Mouse (Mus musculus): Measurements from ENCODE around the gene Mpp3.

Gene Mpp3

DNA sequence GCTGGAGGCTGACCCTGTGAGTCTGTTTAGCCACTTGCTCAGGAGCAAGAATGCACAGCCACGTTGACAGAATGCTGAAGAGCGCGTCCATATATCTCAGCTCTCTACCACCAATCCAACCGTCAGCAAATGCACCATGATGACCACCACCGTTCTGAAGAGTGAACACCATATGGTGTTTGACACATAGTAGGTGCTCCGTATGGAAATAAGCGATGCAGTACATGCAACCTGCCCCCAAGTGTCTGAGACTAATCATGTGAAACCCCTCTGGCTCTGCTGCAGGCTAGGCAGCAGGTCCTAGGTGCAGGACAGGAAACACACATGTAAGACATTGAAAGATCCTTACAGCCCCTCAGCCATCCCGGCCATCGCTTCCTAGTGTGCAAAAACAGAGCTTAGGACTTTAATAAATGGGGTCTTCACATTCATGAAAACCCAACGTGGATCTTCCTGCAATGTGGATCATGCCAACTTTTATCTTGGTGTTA is 44.8 kb downstream of the Mpp3 start:
- no peak for ATAC-seq (ENCODE audit: insufficient number of reproducible peaks, low FRiP score, low TSS enrichment)

DNA sequence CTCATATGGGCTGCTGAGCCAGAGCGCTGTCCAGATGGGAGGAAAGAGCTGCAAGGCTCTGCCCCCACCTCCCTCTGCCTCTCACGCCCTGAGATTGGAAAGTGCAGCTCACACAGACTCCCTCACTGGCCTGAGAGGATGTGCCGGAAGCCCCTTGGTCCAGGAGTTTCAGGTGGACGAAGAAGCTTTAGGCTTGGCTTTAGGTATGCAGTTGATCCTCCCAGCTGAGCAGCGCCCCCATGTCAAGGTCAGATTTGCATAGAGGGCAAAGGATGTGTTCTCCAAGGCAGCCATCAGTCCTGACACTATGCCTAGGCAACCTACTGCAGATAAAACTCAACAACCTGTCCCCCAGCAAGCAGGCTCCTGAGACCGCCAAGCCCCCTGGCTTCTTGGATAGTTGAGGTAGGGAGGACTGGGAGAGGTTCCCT is 45.3 kb downstream of the Mpp3 start:
- no peak for ATAC-seq (ENCODE audit: insufficient number of reproducible peaks, low FRiP score, low TSS enrichment)

DNA sequence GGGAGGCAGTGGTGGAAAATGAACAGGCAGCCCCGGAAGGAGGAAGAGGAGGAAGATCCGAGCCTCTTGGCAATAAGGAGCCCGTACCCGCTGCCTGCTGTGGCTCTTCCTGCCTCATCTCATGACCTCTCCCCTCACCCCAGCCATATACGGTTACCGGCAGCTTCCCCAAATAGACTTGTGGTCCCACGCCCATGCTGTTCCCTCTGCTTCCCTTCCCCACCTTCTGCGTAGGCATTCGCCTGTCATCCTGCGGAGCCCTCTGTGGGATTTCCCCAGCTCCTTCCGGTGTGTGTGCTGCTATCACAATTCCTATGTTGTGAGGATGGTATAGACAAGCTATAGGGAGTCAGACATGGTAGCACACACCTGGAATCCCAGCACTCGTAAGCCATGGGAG is 46.4 kb downstream of the Mpp3 start:
- no peak for ATAC-seq (ENCODE audit: insufficient number of reproducible peaks, low FRiP score, low TSS enrichment)

DNA sequence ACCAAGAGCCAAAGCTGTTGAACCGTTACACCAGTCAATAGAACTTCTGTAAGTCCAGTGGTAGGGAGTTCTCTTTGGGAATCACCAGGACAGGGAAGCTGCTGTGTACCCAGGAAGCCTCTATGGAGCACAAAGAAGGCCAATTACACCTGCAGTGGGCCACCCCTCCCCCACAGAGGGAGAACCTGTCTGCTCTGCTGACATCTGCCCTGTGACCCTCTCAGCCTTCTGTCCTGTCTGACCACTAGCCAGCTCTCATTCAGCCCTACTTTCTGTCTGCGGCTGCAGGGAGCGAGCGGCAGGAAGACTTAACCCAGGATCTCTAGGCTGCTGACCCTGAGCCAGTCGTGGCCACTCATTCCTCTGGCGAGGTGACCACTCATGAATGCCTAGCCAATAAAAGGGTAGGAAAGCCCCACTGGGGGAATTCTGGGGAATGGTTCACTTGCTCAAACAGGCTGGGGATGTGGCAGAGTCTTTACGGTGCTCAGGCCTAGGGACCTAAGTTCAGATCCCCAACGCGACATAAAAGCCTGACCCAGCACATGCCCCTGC is 47.6 kb downstream of the Mpp3 start:
- no peak for ATAC-seq (ENCODE audit: insufficient number of reproducible peaks, low FRiP score, low TSS enrichment)

DNA sequence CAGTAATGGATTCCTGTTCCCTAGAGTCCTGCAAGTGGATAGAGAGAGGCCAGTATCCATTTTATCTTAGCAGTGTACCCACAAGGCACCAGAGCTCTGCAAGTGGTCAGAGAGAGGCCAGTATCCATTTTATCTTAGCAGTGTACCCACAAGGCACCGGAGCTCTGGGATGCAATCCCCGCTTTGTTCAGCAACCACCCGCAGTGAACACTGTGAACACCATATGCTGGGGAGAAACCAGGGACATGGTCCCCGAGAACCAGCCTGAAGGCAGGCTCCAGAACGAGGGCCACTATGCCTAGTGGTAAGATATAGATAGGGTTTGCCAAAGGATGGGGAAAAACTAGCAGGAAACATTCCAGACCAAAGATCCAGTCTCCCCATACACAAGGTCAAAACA is 49.1 kb downstream of the Mpp3 start:
- no peak for ATAC-seq (ENCODE audit: insufficient number of reproducible peaks, low FRiP score, low TSS enrichment)

DNA sequence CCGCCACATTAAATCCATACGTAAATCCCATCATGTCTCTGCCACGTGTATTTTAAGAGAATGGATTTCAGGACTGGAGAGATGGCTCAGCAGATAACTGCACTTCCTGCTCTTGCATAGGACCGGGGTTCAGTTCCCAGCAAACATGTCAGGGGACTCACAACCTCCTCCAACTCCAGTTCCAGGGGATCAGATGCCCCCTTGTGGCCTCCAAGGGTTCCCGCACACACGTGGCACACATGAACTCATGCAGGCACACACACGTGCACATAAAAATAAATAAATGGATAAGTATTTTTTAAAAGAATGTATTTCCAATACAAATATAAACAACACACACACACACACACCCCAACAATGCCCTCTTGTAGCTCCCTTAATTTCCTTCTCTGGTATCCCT is 51.3 kb downstream of the Mpp3 start:
- no peak for ATAC-seq (ENCODE audit: insufficient number of reproducible peaks, low FRiP score, low TSS enrichment)

DNA sequence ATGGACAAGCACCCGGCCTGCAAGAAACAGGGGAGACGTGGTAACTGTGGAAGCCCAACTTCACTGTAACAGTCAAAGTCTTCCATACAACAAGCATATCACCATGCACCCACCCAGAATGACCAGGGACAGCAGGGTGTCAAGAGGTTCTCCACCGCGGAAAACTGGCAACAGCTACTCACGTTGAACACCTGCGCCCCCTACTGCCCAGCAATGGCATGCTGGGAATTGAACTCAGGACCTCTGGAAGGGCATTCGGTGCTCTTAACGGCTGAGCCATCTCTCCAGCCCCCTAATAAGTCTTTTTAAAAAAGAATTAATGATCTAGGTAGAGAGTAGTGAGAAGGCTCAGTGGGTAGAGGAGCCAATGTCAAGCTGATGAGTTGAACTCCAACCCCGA is 53.3 kb downstream of the Mpp3 start:
- no peak for ATAC-seq (ENCODE audit: insufficient number of reproducible peaks, low FRiP score, low TSS enrichment)

DNA sequence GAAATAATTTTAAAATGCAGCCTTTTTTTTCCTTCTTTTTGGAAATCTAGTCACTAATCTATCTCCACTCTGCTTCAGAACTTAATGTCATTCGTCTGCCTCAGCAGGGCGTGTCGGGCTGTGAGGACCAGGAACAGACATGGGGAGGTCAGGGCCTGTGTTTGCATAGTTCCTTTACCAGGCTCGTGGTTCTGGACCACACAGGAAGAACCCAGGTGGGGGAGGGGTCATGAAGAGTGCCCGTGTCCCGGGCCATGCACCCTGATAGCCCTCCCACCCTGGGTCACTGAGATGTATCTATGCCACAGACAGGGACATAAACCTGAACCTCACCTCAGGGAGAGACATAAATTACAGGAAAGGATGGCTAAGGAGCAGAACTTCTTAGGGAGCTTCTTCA is 54.1 kb downstream of the Mpp3 start:
- no peak for ATAC-seq (ENCODE audit: insufficient number of reproducible peaks, low FRiP score, low TSS enrichment)

DNA sequence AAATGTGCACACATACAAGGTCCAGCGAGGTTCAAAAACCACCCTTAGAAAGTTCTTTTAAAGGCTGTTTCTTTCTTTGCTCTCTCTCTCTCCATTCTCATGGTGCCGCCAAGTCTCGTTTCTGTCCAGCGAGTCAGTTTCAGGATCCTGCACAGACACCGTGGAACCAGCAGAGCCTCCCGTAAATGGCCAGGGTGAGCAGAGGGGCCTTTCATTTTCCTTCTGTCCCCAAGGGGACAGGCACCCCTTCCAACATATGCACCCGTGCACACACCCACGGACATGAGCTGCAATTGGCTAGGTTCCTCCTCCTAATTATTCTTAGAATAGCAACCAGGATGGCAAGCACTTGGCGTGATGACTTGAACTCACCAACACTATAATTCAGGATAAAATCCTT is 54.8 kb downstream of the Mpp3 start:
- ATAC-seq (ENCODE audit: insufficient number of reproducible peaks, low FRiP score, low TSS enrichment): no peak

DNA sequence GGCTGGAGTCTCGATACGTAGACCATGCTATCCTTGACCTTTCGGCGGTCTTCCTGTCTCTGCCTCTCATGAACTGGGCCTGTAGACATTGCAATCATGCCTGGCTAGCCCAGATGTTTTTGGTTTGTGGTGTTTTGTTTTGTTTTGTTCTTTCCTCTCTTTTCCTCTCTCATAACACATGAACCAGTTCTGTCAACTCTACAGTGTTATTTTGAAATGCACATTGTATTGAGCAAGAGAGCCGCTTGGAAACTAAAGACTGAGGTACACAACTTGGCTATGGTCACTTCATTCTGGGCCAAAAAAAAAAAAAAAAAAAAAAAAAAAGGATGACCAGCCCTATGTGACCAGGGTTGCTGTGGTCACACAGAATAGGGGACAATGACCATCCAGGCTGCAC is 55.6 kb downstream of the Mpp3 start:
- ATAC-seq (ENCODE audit: insufficient number of reproducible peaks, low FRiP score, low TSS enrichment): no peak

DNA sequence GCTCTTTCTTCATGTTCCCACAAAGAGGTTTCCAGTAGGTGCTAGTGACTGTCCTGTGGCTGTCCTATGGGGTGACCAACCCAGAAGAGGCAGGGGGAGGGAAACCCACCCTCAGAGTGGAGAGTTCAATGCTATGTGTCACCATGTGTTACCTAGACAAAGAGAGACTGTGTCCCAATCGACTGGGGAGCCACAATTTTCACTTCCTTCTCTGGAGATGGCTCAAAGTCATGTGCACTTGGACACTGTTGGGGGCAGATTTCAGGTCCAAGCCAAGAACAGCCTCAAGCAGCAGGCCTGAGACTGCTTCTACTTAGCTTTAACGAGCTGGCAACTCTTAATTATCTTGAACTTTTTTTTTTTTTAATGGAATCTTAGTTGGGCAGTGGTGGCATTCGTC is 56.2 kb downstream of the Mpp3 start:
- no peak for ATAC-seq (ENCODE audit: insufficient number of reproducible peaks, low FRiP score, low TSS enrichment)

DNA sequence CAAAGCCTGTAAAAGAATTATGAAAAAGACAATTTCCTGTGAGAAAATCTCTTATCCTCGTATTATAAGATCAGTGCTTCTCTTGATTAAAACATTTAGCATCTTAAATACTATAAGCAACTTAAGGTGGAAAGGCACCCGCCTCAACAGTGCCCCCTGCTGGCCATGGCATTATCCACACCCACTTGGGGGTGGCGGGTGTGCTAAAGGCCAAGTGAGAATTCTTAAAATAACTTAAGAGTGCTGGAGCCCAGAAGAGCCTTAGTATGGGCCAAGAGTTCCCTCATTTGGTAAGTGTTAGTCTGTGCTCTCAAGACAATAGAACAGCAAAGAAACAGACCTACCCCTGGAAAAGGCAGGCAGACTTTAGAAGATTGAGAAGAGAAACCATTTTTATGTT is 56.9 kb downstream of the Mpp3 start:
- ATAC-seq (ENCODE audit: insufficient number of reproducible peaks, low FRiP score, low TSS enrichment): no peak

DNA sequence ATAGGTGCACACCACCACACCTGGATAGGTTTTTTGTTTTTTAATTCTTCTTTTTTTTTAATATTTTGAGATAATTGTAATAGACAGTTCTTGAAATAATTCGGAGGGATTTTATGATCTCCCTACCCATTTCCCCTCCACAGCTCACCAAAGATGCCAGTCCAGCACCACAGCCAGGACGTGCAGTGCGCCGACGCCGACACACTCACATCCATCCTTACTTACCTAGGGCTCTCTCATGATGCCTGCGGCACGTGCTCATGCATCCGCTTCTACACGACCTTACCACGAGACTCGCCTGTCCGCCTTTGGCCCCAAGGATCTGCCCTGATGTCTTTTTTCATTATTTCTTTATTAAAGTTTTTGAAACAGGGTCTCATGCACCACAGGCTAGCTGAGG is 58.4 kb downstream of the Mpp3 start:
- no peak for ATAC-seq (ENCODE audit: insufficient number of reproducible peaks, low FRiP score, low TSS enrichment)

DNA sequence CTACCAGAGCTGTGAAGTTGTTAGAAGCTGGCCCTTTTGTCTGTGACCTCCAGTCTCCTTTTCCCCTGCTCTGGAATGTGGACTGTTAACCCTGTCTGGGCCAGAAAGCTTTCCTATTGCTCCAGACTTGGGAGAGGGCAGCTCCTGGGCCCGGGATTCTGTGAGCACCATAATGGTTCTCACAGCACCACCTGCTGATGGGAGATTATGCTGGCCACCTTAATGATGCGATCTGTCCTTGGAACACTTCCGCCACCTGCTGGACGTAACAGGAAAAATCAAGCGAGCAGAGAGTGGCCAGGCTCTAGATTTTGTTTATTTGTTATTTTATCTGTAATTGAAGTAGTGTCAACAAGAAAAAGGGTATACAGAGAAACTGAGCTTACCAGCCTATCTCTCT is 59.5 kb downstream of the Mpp3 start:
- ATAC-seq (ENCODE audit: insufficient number of reproducible peaks, low FRiP score, low TSS enrichment): peak; percentile 80; the same call in 1 of the 2 replicates

DNA sequence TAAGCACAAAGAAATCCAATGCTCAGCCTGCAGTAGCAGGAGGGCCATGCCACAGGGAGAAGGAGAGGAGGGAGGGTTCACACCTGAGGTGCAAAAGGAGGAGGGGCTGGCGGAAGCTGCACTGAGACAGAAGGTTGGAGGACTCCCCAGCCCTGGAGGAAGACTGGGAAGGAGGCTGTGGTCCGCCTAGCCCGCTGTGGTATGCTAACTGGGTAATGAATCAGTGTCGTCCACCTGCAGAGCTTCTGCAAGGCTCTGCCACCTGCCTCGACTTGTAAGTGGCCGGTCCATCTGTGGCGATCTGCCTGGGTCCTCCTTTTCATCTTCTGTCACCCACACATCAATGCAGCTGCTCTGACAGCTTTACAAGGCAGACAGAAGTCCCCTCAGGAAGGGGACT is 60.0 kb downstream of the Mpp3 start:
- ATAC-seq (ENCODE audit: insufficient number of reproducible peaks, low FRiP score, low TSS enrichment): no peak

DNA sequence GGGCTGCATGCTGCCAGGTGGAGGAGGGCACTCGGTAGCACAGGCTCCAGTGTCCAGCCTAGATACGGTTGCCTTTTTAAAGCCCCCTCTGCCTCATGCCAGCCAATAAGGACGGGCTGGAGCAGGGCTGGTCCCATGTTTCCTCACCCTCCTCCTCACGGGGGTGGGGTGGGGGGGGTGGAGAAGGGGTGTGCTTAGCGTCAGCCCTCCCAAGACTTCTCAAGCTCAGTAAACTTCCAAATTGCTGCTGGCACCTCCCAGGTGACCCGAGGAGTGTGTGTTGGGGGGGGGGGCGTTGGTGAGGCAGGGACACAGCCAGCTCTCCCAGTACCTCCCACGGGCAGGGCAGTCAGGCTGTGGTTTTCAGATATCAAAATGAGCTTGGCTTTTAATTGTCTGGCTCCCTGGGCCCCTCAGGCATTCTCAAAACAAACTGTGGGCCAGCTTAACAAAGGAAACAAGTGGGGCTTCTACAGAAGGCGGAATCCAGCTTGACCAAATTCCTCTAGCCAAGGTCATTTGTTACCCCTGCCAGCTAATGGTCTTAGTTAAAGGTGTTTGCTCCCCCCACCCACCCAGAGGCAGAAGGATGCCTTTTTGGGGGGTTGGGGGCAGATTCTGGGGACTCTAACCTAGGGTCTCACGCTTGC is 61.2 kb downstream of the Mpp3 start, which contains the start of gene Sost:
Gene Sost, minus strand, starts transcription at position 51 of the 650 bp plus-strand sequence.
- no peak for ATAC-seq (ENCODE audit: insufficient number of reproducible peaks, low FRiP score, low TSS enrichment)

DNA sequence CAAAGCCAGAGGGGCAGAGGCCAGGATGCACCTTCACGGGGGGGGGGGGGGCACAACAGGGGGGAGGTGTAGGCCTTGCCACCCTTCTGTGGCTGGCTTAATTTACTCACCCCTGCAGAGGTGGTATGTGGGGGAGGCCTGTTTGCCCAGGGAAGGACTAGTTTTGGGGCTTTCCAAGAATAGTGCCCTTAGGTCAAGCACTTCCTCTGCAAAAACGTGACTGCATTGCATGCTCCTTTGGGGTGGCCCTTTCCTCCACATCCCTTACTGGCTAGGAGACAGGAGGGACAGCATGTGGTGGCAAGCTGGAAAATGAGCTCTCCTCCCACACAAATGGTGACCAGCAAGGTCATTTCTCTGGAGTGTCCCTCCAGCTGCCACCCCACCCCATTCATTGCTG is 62.7 kb downstream of the Mpp3 start:
- ATAC-seq (ENCODE audit: insufficient number of reproducible peaks, low FRiP score, low TSS enrichment): no peak

DNA sequence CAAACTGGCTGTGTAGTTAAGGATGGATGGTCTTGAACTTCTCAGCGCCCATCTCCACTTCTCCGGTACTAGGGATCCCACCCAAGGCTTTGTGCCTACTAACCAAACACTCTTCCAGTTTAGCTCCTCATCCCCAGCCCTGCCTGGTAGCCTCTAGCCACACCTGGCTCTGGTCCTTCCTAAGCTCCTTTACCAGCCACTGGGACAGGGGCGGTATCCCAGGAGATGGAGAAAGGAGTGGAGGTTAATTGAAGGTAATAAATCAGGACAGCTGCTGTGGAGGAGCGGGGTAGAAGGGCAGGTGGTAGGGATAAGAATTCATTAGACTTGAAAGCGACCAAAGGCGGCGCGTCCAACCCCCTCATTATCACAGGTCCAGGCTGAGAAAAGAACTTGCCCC is 63.6 kb downstream of the Mpp3 start:
- no peak for ATAC-seq (ENCODE audit: insufficient number of reproducible peaks, low FRiP score, low TSS enrichment)

DNA sequence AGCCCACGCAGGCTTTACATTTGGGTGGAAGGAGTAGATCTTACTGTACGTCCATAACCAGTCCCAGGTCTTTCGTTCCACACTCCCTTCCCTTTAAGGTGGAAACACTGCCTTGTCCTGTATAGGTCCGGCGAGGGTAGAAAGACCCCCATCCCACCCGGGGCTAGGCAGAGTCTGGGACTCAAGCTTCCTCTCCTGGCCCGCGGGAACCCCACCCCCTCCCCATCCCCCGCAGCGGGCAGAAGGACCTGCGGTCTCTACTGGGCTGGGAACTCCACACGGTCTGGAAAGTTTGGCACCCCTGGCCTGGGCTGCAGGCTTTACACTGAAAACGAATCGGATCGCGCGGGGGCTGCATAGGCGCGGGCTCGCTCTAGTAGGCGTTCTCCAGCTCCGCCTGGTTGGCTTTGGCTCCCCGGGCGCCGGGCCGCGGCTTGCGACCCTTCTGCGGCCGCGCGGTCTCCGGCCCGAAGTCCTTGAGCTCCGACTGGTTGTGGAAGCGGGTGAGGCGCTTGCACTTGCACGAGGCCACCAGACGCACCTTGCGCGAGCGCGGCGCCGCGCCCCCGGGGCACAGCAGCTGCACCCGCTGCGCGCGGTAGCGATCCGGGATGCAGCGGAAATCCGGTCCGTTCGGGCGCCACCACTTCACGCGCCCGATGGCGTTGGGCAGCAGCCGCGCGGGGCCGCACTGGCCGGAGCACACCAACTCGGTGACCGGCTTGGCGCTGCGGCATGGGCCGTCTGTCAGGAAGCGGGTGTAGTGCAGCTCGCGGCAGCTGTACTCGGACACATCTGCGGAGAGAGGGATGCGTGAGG is 64.6 kb downstream of the Mpp3 start:
- ATAC-seq (ENCODE audit: insufficient number of reproducible peaks, low FRiP score, low TSS enrichment): no peak

DNA sequence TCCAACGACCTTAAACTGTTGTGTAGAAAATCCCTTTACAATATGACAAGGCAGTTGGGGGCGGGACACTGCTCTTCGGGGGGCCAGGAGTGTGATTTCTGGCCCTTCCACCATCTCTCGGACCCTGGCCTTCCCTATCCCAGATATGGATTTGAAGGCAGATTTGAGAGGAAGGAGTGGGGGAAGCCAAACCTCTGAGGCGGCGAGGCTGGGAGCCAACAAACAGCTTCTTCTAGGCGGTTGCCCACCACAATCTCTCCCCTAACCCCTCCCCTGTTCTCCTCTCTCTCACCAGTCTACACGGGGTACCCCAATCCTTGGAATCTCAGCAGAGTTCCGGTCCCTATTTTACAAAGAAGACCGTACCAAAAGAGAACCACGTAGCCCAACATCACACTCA is 65.2 kb downstream of the Mpp3 start:
- no peak for ATAC-seq (ENCODE audit: insufficient number of reproducible peaks, low FRiP score, low TSS enrichment)

DNA sequence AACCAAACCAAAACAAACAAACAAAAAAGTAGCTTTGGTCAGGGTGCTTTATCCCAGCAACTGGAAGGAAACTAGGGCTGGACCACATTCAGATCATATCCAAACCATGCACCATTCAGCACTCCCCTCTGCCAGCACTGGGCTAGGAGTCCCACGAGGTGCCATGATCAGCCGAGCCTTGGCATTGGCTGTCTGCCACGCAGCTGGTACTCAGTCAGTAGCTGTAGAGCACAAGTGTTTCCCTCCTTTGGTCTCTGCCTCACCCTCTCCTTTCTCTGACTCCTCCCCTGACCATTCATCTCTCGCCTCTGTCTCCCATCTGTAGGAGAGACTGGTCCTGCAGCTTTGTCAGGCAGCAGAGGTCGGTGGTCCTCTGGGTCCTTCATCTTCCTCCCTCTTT is 70.8 kb downstream of the Mpp3 start:
- ATAC-seq (ENCODE audit: insufficient number of reproducible peaks, low FRiP score, low TSS enrichment): no peak

DNA sequence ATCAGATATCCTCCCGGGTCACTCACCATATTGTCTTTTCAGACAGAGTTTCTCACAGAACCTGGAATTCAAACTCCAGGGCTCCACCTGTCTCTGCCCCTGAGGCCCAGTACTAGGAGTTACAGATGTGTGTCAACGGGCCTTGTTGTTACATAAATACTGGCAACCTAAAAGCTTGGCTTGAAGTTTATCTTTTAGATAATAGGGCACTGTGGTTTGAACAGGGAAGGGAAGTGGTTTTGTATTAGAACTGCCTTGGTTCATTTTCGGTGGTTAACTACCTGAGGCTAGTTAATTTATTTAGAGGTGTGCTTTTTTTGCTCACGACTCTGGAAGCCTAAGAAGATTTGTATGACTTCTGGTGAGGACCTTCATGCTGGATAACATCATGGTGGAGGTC is 74.8 kb downstream of the Mpp3 start:
- no peak for ATAC-seq (ENCODE audit: insufficient number of reproducible peaks, low FRiP score, low TSS enrichment)
